Mouse (Mus musculus): ENCODE results near the gene Satb2.
A peak's percentile ranks its signal among the peaks of the same experiment; 100 is the strongest.

Gene Satb2

DNA sequence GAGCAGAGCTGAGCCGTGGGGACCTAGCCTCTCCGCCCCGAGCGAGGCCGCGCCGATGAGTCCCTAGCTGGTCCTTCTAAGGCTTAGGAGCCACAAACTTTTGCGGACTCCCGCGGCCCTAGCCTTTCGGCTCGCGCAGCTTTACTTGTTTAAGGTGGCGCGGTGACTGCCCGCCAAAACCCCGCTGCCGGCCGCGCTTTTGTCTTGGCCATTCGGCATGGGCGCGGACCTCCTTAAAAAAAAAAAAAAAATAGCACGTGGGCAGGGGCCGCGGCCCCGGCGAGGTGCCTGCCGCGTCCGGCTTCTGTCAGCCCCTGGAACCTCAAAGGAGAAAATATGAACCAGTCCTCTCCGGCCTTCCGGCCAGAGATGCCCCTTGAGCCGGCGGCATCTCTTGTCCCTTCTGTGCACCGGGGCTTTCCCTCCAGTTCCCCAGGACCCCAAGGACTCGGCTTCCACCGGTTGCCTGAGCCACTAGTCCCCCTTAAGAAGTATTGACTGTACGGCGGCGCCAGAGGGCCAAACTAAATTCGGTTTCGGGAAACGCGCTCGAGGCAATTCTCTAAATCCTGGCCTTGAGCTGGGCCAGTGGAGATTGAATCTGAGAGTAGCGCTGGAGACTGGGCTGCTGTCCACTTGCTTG is 5.4 kb downstream of the Satb2 start:
- peak; percentile 97 for DNase-seq (ENCODE audit: low spot score)

DNA sequence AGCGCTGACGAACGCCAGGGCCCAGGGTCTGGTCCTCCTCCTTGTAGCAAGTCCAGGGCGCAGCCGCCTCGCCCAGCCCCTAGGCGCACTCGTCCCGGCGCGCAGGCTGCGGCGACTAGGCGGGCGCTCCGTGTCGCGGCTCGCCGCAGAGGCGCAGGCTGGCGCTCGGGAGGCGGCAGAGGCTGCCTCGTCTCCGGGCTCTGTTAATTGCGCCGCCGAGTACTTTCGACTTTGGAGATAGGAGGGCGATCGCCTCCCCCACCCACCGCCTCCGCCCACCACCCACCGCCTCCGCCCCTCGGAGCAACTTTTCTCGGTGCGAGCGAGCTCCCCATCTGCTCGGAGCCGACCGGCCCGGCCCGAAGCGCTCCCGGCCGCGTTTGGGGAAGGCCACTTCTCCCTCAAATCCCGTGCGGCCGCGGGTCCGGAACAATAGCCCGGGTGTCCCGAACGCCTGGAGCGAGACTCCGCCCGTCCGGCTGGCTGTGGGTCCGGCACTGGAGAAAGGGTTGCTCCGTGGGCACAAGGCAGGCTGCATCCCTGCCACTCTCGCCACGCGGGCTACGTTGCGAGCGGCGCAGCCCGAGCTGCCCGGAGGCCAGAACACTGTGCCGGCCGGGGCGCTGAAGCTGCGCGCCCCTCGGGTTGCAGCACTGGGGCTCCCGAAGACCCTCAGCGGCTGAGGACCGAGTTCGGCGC is 6.0 kb downstream of the Satb2 start:
- no peak for DNase-seq (ENCODE audit: low spot score)

DNA sequence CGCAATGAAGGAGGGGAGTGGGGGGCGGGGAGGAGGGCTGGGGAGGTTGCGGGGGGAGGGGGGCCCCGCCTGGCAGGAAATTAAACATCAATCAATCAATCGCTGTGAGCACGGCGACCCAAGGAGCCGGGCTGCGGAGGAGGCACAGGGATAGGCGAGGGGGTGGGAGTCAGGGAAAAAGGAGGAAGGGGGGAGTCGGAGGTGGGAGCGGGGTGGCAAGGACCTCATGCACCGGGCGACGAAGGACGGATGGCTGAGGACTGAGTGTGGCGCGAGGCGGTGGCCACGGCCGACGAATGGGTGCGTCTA is 6.6 kb downstream of the Satb2 start:
- no peak for DNase-seq (ENCODE audit: low spot score)

DNA sequence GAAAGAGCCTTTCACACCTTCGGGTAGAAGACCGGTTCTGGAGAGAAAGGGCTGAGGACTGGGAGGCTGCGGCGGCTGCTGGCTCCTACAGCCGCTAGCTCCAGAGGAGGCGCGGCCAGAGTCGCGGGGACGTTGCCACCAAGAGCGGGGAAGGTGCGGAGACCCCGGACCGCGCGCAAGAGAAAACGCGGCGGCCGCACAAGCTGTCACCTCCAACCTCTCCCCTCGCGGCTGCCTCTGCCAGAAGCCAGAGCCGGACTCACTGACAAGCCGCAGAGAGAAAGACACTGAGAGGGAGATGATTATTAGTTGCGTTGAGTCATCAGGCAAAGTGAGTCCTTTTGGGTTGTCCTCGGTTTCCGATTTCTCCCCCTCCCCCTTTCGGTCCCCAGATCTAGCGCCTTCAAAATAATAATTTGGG is 7.0 kb downstream of the Satb2 start:
- DNase-seq (ENCODE audit: low spot score) = no peak

DNA sequence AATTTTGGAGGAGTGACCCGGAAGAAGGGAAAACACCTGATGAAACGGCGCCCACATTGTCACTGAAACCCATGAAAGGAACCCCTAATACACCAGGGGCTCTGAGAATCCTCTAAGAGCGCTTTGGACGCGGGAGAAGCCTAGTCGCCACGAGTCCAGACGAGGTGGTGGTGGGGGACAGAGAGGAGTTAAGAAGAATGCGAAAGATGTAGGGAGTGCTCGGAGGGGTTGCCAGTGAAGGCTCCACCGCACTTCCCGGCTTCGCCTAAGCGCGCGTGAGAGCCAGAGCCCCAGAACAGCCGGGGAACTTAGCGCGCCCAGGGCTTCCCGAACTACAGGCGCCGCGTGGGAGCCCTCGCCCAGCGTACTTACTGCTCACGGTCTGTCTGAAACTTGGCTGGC is 7.7 kb downstream of the Satb2 start:
- DNase-seq (ENCODE audit: low spot score) = no peak

DNA sequence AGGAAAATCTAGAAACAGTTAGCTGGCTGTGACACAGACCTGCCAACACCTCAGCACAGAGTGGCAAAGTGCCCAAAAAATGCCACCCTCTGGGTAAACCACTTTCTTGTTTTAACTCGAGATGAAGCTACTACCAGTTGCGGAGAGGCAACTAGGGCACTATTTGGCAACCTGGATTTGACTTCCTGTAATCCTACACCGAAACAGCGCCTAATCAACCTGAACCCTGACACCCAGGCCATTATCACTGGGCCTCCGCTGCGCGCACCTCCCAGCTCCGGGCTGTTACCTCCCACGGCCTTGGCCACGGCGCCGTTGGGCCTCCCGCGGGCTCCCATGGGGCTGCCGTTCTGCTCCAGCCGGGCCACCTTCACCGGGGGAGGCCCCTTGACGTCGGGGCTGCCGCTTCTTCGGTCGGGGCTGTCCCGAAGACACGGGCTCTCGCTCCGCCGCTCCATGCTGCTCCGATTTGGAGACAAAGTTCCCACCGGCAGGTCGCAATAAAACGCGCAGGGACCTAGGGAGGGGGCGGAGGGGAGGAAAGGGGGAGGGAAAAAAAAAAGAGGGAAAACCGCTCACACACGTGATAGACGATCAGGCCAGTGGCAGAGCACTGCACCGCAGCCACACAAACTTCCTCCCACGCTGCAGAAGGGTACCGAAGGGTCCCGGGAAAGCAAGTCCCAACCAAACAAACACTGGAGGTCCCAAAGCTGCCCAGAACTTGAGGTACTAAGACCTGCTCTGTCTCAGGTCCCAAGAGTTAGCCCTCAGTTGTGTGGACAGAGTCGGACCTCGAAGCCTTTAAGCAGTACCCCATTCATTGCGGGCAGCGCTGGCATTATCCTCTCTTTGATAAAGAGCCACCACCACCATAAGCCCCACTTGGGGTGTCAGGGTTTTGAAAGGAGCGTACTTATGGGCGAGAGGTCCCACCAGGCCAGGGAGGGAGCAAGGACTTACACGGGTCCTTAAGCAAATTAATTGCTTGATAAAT is 8.8 kb downstream of the Satb2 start:
- DNase-seq (ENCODE audit: low spot score) = no peak

DNA sequence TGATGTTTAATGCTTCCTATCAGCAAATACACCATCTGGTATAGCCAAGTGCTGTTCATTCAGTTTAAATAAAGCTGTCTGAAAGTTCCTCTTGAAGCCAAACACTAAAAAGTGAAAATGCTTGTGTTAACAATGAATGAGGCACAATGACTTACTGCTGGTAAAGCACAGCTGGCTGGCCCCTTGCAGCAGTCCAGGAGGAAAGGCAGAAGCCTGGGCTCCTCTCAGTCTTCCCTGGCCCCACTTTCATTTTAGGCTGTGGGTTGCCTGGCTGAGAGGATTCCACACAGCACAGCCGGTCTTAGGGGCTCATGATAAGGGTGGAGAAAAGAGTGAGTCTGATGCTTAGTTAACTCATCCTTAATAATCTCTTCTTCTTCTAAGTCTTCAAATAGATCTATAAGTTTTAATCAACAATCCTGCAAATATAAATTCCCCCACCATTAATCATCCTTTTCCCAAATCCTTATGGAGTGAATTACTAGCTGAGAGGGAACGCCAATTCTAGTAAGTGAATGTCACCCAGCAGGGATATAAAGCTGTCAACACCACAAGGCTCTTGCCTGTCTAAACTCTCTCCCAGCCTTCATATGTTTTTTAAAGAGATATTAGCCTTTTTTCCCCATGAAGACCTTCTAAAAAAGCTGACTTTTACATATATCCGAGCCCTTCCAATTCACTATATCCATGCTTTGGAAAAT is 12.4 kb downstream of the Satb2 start:
- DNase-seq (ENCODE audit: low spot score) = no peak

DNA sequence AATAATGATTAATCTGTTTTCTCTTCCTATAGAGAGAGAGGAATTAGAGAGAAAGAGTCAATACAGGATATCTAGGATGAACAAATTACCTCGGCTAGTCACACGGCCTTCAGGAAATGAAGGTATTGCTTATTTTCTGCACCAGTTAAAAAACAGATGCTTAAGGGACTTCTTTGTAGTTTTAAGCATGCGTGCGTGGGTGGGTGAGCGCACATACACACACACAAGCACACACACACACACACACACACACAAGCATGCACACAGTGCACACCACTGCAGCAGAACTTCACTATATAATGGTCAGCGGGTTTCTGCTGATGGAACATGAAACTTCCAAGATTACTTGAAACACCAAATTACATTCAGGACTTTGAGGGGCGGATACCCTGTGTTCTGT is 14.0 kb downstream of the Satb2 start:
- DNase-seq (ENCODE audit: low spot score) = no peak

DNA sequence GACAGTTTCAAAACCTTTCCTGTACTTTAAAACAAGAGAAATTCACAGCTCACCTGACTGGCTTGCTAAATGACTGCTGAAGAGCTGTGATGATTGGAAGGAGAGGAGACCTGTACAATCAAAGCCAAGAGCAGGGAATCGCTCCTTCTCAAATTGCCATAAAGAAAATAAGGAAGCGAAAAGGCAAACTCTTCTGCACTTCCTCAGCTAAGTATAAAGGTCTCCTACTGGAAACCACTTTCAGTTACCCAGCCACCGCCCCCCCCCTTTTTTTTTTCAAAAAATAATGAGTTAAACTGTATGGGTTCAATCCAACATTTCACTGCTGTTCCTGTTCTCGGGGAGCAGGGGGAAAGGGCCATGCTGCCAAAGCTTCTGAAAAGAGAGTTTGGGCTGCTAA is 15.2 kb downstream of the Satb2 start:
- DNase-seq (ENCODE audit: low spot score) = no peak

DNA sequence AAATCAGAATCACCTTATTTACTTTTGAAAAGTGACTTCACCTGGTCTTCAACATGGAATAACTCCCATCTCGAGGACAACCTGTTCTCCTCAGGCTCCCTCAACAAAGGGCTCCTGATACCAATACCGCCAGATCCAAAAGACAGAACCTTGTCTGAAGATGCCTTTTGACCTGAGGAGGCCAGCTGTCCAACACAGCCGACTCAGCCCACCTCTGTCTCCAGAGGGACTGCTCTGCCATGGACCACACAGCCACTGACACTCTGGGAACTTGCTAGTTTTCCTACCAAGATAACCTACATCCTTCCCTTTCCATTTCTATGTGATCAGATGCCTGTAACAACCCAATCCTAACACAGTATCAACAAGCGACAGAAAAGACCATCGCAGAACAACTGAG is 19.5 kb downstream of the Satb2 start:
- no peak for DNase-seq (ENCODE audit: low spot score)

DNA sequence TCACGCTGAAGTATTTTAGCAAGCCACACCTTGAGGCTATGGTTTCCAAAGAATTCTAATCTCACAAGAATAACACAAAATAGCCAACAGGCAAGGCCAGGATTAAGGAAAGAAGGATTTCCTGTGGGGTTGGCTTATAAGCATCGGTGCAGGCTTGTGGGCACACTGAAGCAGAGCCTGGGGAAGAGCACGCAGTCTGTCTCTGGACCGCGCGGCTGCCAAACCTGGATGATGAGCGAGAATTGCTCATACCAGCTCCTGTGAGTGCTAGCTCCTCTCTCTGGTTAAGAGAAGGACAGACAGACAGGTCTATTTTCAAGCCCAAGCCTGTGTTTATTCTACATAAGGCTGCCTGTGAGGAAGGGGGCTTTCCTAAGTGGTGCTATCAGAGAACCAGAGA is 20.5 kb downstream of the Satb2 start:
- DNase-seq (ENCODE audit: low spot score) = no peak

DNA sequence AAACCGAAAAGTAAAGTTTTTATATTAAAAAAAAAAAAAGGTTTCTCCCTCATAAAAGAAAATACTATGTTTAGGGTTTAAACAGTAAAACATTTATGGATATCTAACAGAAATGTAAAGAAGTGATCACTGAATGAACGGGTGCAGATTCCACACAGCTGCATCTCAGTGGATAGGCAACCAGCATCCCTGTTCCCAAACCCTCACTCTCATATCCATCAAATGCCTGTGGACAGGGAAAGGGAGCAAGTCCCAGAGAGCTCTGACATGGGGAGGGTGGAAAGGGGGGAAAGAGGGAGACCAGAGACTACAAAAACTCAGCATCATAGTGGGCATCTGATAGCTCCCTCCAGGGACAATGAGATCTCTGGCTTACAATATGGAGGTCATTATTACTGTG is 21.6 kb downstream of the Satb2 start:
- DNase-seq (ENCODE audit: low spot score) = no peak

DNA sequence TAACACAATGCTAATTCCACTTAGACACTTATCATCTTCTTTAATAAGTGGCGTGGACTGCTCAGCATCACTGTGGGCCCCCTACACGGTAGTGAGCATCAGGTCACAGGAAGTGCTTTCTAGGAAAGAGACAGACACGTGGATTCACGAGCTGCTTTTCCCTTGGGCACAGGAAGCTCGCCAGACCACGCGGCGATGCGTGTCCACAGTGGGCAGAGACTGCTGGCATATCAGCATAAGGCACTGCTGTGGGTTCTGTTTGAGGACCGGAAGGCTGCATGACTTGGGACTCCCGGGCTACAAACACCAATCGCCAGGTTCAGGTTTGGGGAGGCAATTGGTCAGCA is 22.7 kb downstream of the Satb2 start:
- no peak for DNase-seq (ENCODE audit: low spot score)

DNA sequence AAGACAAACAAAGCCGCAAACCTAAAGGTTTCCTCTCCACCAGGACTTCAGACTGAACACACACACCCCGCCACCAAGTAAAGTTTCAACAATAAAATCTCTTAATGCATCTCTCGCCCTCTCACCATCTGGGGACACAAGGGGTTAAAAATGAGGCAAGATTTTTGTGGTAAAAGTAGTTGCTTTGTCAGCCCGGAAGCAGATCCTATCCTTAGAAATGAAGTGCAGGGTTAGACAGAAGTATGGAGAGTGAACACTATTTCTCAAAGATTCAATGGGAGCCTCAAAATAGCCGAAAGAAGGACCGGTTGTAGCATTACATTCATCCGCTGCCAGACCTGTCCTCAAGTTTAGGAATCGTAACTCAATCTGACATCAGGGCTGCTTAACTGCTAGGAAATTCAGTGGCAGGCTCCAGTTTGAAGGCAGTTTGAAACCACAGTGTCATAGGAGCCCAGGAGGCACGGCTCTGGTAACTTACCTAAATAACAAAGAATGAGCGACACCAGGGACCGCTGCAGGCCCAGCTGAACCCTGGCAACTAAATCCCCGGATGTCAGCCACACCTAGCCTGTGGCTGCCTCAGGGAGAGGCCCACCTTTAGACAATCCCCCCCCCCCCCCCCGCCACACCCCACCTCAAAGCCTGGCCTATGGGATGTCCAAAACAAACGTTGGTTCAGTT is 23.3 kb downstream of the Satb2 start:
- DNase-seq (ENCODE audit: low spot score) = no peak

DNA sequence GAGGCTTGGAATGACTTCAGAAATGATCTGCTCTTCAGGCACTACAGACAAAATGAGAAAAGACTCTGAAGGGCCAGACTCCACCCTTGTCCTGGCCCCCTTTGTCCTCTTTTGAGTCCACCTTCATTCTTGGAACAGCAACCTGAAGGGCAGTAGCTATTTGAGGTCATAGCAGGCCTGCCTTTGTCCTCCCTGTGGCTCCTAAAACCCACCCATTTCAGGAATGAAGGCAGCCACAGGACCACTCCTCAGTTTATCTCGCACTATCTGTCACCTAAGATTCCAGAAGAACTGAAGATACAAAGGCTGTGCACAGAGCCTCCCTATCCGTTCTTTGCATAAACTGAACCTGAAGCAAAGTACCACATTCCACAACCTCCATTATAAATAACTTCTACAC is 24.9 kb downstream of the Satb2 start:
- no peak for DNase-seq (ENCODE audit: low spot score)

DNA sequence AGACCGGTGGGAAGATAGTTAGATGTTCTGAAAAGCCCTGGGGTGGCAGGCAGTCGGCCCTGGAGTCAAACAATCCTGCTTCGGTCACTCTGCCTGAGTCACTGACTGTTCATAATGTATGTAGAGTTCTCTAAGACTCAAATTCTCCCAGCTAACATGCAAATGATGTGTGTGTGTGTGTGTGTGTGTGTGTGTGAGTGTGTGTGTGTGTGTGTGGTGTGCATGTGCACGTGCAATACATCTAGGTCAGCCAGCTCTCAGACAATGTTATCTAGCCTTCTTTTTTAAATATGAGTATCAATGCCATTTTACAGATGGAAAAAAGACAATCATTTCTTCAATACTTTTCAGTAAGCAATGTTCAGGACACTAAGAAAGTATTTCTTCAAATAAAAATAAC is 26.5 kb downstream of the Satb2 start:
- DNase-seq (ENCODE audit: low spot score) = no peak

DNA sequence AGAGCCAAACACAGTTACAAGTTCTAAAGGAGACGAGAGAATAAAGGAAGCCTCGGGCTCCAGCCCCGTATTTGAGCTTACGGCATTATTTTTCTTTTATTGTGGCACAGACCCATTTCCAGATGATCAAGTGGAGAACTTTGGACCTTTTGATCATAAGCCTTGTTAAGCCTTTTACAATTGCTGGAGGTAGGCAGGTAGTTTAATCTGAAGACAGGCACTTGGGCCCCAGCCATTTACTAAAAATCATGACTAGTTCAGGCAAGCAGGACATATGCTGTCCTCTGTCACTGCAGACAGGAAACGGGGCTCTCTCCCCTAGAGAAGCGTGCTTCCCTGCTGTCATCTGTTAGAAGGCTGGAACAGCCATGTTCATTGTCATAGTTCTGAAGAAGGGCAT is 26.9 kb downstream of the Satb2 start:
- no peak for DNase-seq (ENCODE audit: low spot score)

DNA sequence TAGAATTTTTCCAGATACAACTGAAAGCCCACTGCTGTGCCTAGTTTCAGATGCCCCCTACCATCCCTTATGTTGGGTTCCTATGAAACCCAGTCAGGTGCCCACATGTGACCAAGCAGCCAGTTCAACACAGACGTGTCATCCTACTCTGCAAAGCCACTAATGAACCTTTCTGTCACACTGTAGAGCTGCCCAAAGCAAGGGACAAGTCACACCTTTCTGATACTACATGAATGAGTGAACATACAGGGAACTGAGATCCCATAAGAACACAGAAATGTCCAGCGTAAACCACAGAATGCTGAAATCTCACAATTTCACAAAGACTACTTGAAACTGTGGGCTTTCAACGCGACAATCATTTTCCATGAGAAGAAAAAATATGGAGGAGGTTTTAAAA is 39.0 kb downstream of the Satb2 start:
- no peak for DNase-seq (ENCODE audit: low spot score)

DNA sequence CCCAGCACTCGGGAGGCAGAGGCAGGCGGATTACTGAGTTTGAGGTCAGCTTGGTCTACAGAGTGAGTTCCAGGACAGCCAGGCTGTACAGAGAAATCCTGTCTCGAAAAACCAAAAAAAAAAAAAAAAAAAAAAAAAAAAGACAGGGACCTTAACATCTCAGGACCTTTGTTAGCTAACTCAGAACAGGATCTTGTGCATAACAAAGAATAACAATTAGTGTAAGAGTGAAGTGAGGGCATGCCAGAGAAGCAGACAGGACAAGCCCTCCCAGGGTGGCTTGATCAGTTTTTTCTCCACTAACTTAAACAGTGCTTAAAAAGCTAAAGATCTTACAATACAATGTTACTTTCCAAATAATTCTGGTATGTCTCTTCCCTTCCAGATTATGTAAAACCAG is 40.0 kb downstream of the Satb2 start:
- DNase-seq (ENCODE audit: low spot score) = no peak

DNA sequence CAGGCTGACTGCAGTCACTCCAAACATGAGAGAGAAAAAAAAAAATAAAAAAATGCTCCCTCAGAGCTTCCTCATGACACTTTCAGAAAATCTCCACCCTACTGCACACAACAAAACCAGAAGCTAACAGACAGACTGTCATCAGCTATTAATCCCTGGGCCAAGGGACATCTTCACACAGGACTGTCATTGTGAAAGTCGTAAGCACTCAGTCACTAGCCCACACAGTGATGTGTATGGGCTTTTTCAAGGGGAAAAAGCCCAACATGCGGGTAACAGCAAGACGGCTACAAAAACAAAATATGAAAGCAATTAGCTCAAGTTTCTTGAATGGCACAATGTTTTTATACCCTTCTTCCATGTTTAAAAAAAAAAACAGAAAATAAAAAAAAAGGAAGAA is 41.9 kb downstream of the Satb2 start:
- no peak for DNase-seq (ENCODE audit: low spot score)

DNA sequence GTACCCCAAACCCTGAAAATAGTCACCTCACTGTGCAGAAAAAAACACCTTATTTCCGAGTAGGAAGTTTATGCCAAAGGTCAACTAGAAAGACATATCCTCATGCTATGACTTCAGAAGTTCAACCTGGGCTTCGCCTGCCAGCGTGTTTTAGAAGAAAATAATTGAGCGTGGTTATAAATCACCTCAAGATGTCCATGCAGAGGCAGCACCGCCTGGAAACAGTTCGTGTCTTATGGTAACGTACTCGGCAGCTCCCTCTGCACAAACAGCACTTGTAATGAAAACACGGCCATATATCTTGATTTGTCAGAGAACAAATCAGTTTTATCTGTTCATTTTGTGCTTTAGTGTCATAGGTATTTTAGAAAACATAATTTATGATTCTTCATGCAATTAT is 44.6 kb downstream of the Satb2 start:
- DNase-seq (ENCODE audit: low spot score) = no peak

DNA sequence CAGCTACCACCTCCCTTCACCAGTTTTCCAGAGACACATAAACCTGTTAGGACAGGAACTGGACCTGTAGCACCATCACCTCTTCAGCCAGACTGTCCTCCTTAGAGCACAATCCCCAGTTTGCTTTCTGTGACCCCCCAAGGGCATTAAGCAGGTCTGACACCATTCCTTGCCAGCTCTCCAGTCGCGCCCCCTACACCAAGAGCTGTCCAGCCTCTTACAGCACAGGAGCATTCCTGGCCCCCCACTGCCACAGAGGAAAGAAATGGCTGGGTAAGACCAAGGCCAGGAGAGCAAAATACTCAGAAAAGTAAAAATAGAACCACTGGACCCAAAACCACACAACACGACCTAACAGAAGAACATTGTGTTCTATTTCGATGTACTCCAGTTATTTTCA is 48.4 kb downstream of the Satb2 start:
- no peak for DNase-seq (ENCODE audit: low spot score)

All from ovary, postnatal 10 days (tissue).